Mouse (Mus musculus): ENCODE data around the gene Brap. TPM values are rescaled to one million over a fixed set of nuclear protein-coding genes. Genes with fewer than 3 reads are reported as not detected.
"Not testable (repeated sequence)": the region's sequence is repeated elsewhere in the genome, so short reads cannot be mapped to it uniquely, and the experiment has no call there.

The Brap gene
- polyA plus RNA-seq, 1 experiment from 2014 or later: 44.6 TPM

GRCm38 (mm10) chr5:121682250-121682649 lies 21.9 kb downstream of the Brap start:
- 92% methylated on average over 2 of the region's 2 CpGs for WGBS
- no peak overlapping the region for H3K9ac ChIP-seq
- no peaks in the 10 kb centered on the region for H3K27me3 ChIP-seq
- H3K9me3 ChIP-seq: no peaks in the 10 kb centered on the region
- ATAC-seq (ENCODE audit: low FRiP score, low read depth): no peak
- H3K36me3 ChIP-seq: peaks cover 94% of the 10 kb centered on the region
- no peak overlapping the region for H3K4me2 ChIP-seq
- H3K4me3 ChIP-seq: no peak overlapping the region
- H3K27ac ChIP-seq (replicated peaks): no peak overlapping the region
- H3K4me1 ChIP-seq (replicated peaks): no peaks in the 10 kb centered on the region

GRCm38 (mm10) chr5:121685495-121685894 lies 25.1 kb downstream of the Brap start:
- Histone ChIP-seq H3K9ac (no peak overlapping the region), H3K27ac (replicated peaks) (no peak overlapping the region), H3K36me3 (peaks cover 67% of the 10 kb centered on the region), H3K27me3 (no peaks in the 10 kb centered on the region), H3K9me3 (no peaks in the 10 kb centered on the region), H3K4me1 (replicated peaks) (0 out of 2 replicates have a peak, but pooled peaks cover 4% of the 10 kb centered on the region), H3K4me3 (no peak overlapping the region), H3K4me2 (no peak overlapping the region)
- WGBS: 91% methylated on average over 6 of the region's 6 CpGs
- no peak for ATAC-seq (ENCODE audit: low FRiP score, low read depth)

GRCm38 (mm10) chr5:121686113-121686898 lies 25.9 kb downstream of the Brap start:
- Histone ChIP-seq H3K9ac (no peak overlapping the region), H3K4me1 (replicated peaks) (0 out of 2 replicates have a peak, but pooled peaks cover 4% of the 10 kb centered on the region), H3K9me3 (no peaks in the 10 kb centered on the region), H3K4me2 (no peak overlapping the region), H3K36me3 (peaks cover 59% of the 10 kb centered on the region), H3K4me3 (no peak overlapping the region), H3K27ac (replicated peaks) (no peak overlapping the region), H3K27me3 (no peaks in the 10 kb centered on the region)
- no peak for ATAC-seq (ENCODE audit: low FRiP score, low read depth)
- WGBS: 82% methylated on average over 15 of the region's 15 CpGs

GRCm38 (mm10) chr5:121690482-121691211 lies 30.3 kb downstream of the Brap start:
- Histone ChIP-seq H3K9ac (no peak overlapping the region), H3K36me3 (peaks cover 20% of the 10 kb centered on the region; the same call in 1 of the 2 replicates), H3K4me2 (no peak overlapping the region), H3K4me1 (replicated peaks) (0 out of 2 replicates have a peak, but pooled peaks cover 4% of the 10 kb centered on the region), H3K9me3 (no peaks in the 10 kb centered on the region), H3K27me3 (no peaks in the 10 kb centered on the region), H3K4me3 (no peak overlapping the region), H3K27ac (replicated peaks) (0 out of 2 replicates have a peak overlapping the region, but pooled peaks have one; percentile 25)
- WGBS: 75% methylated on average over 7 of the region's 7 CpGs
- ATAC-seq (ENCODE audit: low FRiP score, low read depth): no peak

GRCm38 (mm10) chr5:121691436-121691835 lies 31.1 kb downstream of the Brap start:
- not testable (repeated sequence) for H3K9me3 ChIP-seq; ATAC-seq (ENCODE audit: low FRiP score, low read depth); H3K4me1 ChIP-seq (replicated peaks); H3K27ac ChIP-seq (replicated peaks); H3K9ac ChIP-seq; H3K4me2 ChIP-seq; H3K4me3 ChIP-seq; H3K27me3 ChIP-seq
- H3K36me3 ChIP-seq: peaks cover 13% of the 10 kb centered on the region; the same call in 1 of the 2 replicates
- 95% methylated on average over 7 of the region's 7 CpGs for WGBS

- Histone ChIP-seq H3K9ac (no peak overlapping the region), H3K9me3 (no peaks in the 10 kb centered on the region), H3K4me1 (replicated peaks) (0 out of 2 replicates have a peak, but pooled peaks cover 4% of the 10 kb centered on the region), H3K27ac (replicated peaks) (no peak overlapping the region), H3K36me3 (no peaks in the 10 kb centered on the region), H3K4me2 (no peak overlapping the region), H3K4me3 (no peak overlapping the region), H3K27me3 (no peaks in the 10 kb centered on the region)
- WGBS: 82% methylated on average over 4 of the region's 4 CpGs
- ATAC-seq (ENCODE audit: low FRiP score, low read depth): no peak
Measured at GRCm38 (mm10) chr5:121692897-121693296, 32.5 kb downstream of the Brap start.

GRCm38 (mm10) chr5:121696761-121697160 lies 36.4 kb downstream of the Brap start:
- no peak for ATAC-seq (ENCODE audit: low FRiP score, low read depth)
- no peak overlapping the region for H3K4me2 ChIP-seq
- no peaks in the 10 kb centered on the region for H3K4me1 ChIP-seq (replicated peaks)
- WGBS: 47% methylated on average over 6 of the region's 6 CpGs
- H3K27me3 ChIP-seq: no peaks in the 10 kb centered on the region
- no peak overlapping the region for H3K4me3 ChIP-seq
- no peak overlapping the region for H3K27ac ChIP-seq (replicated peaks)
- no peaks in the 10 kb centered on the region for H3K36me3 ChIP-seq
- no peak overlapping the region for H3K9ac ChIP-seq
- H3K9me3 ChIP-seq: no peaks in the 10 kb centered on the region

- Histone ChIP-seq H3K27me3 (no peaks in the 10 kb centered on the region), H3K9me3 (no peaks in the 10 kb centered on the region), H3K36me3 (no peaks in the 10 kb centered on the region), H3K9ac (no peak overlapping the region), H3K4me2 (no peak overlapping the region), H3K27ac (replicated peaks) (no peak overlapping the region), H3K4me1 (replicated peaks) (peaks cover 5% of the 10 kb centered on the region), H3K4me3 (no peak overlapping the region)
- no peak for ATAC-seq (ENCODE audit: low FRiP score, low read depth)
- WGBS: 65% methylated on average over 5 of the region's 5 CpGs
Measured at GRCm38 (mm10) chr5:121699891-121700290, 39.5 kb downstream of the Brap start.

GRCm38 (mm10) chr5:121700496-121700895 lies 40.1 kb downstream of the Brap start:
- WGBS: 40% methylated on average over 11 of the region's 11 CpGs

GRCm38 (mm10) chr5:121701111-121701769 lies 40.9 kb downstream of the Brap start:
- Histone ChIP-seq H3K4me1 (replicated peaks) (peaks cover 7% of the 10 kb centered on the region), H3K4me2 (no peak overlapping the region), H3K9me3 (no peaks in the 10 kb centered on the region), H3K9ac (no peak overlapping the region), H3K4me3 (no peak overlapping the region), H3K27ac (replicated peaks) (no peak overlapping the region), H3K36me3 (no peaks in the 10 kb centered on the region), H3K27me3 (no peaks in the 10 kb centered on the region)
- ATAC-seq (ENCODE audit: low FRiP score, low read depth): no peak
- 66% methylated on average over 8 of the region's 8 CpGs for WGBS

More at GRCm38 (mm10) chr5:121700496-121700895, 40.1 kb downstream of the Brap start:
- H3K9ac ChIP-seq: no peak overlapping the region
- H3K4me2 ChIP-seq: no peak overlapping the region
- H3K9me3 ChIP-seq: no peaks in the 10 kb centered on the region
- no peak overlapping the region for H3K27ac ChIP-seq (replicated peaks)
- H3K4me1 ChIP-seq (replicated peaks): peaks cover 7% of the 10 kb centered on the region
- H3K4me3 ChIP-seq: no peak overlapping the region
- ATAC-seq (ENCODE audit: low FRiP score, low read depth): no peak
- no peaks in the 10 kb centered on the region for H3K36me3 ChIP-seq
- H3K27me3 ChIP-seq: no peaks in the 10 kb centered on the region

- H3K36me3 ChIP-seq: no peaks in the 10 kb centered on the region
- H3K4me3 ChIP-seq: no peak overlapping the region
- H3K9me3 ChIP-seq: no peaks in the 10 kb centered on the region
- no peak overlapping the region for H3K9ac ChIP-seq
- no peak for ATAC-seq (ENCODE audit: low FRiP score, low read depth)
- H3K27ac ChIP-seq (replicated peaks): no peak overlapping the region
- no peak overlapping the region for H3K4me2 ChIP-seq
- WGBS: 63% methylated on average over 1 of the region's 1 CpGs
- peaks cover 7% of the 10 kb centered on the region for H3K4me1 ChIP-seq (replicated peaks)
- no peaks in the 10 kb centered on the region for H3K27me3 ChIP-seq
Measured at GRCm38 (mm10) chr5:121703341-121703740, 43.0 kb downstream of the Brap start.
